Mouse (Mus musculus) monocyte, adult 2 months (primary cell): Measurements from ENCODE around the gene Ergic1.

Source experiments
- DNase-seq, 2 experiments: peaks; one replicate each; pipeline ENCODE4 v3.0.0; 2022; ENCODE audit warnings: low spot score in 2 of 2, low read depth in 1 of 2

Gene Ergic1

GRCm38 (mm10) chr17:26537722-26538471 lies 23.4 kb upstream of the Ergic1 start:
- no peak for DNase-seq

DNA sequence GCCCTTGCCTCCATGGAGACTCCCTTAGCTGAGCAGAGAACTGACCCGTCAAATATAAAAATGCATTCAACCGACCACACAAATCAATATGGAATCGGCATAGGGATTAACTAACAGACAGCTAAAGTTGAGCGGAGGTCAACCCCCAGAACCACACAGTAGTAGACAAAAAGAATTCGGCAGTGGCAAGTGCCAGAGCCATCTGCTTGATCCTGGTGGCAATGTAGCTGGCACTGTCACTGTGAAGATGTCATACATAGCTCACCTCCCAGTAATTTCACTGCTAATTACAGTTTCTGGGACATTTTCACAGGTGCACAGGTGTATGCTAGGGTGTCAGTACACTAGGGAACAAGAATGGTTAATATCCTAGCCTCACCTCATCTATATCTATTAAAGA lies 21.2 kb upstream of the Ergic1 start:
- DNase-seq: no peak

GRCm38 (mm10) chr17:26544319-26544963 lies 16.8 kb upstream of the Ergic1 start:
- no peak for DNase-seq

DNA sequence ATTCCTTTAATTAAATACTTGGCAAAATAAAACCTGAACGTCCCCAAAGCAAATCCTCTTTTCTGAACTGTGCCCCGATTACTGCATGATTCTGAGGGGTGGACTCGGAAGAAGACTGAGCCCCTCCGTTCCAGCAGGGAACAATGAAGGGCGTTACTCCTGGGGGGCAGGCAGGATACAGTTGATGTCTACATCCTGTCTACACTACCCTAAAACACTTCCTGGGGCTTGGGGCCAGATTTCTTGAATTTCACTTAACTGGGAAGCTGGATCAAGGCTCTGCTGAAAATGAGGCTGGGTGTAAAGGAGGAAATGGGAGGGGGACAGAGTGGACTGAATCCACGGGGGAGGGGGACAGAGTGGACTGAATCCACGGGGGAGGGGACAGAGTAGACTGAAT lies 13.5 kb upstream of the Ergic1 start:
- no peak for DNase-seq

DNA sequence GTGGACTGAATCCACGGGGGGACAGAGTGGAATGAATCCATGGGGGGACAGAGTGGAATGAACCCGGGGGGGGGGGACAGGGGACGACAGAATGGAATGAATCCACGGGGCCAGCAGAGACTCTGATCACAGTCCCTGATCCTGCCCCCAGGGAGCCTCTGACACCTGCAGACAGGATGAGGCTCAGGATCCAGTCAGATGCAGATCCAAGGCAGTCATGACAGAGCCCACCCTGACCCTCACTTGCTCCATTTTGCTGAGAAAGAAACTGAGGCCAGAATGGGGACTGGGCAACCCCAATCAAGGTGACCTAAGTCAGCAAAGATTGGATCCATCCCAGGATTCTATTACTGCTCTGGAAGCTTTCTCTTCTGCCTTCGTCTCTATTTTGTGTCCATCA lies 12.7 kb upstream of the Ergic1 start:
- no peak for DNase-seq

- no peak for DNase-seq
Measured at GRCm38 (mm10) chr17:26549148-26549809, 12.0 kb upstream of the Ergic1 start.

GRCm38 (mm10) chr17:26551104-26551503 lies 10.2 kb upstream of the Ergic1 start:
- DNase-seq: no peak

- no peak for DNase-seq
Measured at GRCm38 (mm10) chr17:26553033-26553432, 8.3 kb upstream of the Ergic1 start.

DNA sequence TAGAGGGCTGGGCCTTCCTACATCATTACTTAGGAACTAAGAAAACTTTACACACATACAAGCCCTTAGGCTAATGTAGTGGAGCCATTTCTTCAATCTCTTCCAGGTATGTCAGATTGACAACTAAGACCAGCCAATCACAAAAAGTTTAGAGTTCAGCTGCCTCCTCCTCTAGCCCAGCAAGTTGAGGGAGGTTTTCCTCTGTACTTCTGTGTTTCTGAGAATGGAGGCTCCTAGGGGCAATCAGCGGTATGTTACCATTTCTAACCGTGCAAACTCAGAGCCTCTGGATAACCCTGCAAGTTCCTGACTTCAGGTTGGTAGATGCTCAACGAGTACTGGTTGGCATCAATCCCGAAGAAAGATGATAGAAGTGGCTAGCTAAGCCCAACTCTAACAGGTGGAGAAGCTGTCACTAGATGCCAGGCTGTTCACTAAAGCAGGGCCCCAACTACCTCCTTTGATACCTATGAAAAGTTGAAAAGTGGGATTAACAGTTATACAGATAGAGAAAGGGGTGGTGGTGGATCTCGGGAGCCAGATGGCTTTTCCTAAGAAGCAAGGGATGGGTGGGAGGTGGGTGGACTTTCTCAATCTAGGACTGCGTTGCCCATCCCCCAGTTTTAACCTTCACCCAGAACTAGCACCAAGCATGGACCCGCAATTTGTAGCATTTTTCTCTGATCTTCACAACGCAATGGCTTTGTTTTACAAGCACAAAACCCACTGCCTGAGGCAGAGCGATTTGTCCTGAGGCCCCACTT lies 581 bp upstream of the Ergic1 start:
- DNase-seq: no peak

GRCm38 (mm10) chr17:26561651-26562181 lies 427 bp downstream of the Ergic1 start, which contains the start of gene Dusp1:
Dusp1 (minus strand) TSS chr17:26562128.
- DNase-seq: no peak

- no peak for DNase-seq
Measured at GRCm38 (mm10) chr17:26562292-26562691, 1.0 kb downstream of the Ergic1 start.

DNA sequence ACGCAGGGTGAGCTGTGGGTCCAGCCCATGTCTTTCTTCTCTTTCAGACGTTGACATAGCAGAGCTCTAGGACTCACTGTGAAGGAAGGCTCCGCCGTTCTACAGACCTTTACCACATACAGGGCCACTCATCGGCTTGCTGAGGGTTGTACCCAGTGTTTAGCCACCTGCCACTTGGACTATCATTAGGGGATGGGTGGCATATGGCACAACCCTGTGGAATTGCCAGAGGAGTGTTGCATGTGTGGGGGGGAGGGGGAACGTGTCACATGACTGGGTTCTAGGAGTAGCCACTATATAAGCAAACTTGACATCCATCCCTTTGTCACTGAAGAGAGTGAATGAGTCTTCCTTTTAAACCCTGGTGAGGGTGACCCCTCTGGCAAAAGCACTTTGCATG lies 2.2 kb downstream of the Ergic1 start:
- DNase-seq: no peak

DNA sequence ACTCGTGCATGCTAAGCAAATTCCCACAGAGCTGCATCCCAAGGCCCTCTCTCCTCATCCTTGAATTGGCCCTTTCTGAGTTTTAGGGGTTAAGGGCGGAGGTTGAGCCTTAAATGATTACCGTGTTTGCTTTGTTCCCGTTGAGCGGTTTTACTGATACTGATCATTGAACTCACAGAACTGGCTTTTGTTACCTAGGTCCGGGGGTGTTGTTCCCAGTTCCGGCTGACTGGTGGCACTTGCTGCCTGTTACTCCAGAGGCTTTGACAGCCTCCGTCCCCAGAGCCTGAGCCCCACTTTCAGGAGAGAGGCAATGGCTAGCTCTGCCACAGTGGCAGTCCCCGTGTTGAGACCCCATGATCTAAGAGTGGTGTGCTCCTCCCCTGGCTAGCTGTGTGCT lies 3.1 kb downstream of the Ergic1 start:
- DNase-seq: no peak

DNA sequence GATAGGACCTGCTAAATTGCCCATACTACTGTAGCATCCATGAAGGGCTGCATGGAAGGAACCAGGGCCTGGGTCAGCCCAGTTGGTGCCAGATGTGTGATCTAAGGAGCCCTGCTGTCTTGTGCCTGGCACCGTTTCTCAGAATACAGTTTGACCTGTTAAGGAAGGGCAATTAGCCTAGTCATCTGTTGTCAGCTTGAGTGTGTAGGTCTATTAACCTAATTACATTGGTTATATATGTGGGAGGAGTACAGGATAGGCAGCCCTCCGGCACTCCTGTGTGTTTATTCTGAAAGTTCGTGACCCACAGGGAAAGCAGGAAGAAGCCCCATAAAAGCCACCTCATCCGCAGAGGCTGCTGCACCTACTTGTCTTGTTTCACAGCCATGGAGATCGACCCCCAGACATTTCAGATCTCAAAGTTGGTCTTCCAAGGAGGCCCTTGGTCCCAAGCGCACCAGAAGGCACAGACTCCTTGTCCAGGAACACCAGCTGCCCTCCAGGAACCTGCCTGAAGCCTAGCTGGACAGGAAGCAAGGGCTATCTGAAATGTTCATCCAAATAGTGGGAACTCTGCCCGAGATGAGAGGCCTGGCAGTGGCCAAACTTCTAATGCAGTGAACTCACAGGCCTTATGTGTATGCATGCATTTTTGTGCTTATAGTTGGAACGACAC lies 6.0 kb downstream of the Ergic1 start:
- DNase-seq: no peak

DNA sequence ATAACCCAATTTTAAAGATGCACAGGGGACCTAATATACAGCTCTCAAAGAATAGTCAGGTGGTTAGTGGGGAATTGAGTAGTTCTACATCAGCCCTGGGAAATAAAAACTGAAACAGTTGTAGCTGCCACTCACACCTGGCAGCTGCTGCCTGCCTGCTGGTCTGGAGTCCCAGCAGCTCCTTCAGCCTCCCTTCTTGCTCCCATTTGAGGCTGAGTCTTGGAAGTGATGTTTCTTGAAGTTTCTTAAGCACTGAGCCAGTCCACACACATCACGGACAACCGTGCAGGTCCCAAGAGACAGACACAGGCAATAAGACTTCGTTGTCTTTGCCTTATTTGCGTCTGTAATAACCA lies 6.5 kb downstream of the Ergic1 start:
- DNase-seq: no peak

GRCm38 (mm10) chr17:26569594-26570350 lies 8.5 kb downstream of the Ergic1 start:
- DNase-seq: no peak

DNA sequence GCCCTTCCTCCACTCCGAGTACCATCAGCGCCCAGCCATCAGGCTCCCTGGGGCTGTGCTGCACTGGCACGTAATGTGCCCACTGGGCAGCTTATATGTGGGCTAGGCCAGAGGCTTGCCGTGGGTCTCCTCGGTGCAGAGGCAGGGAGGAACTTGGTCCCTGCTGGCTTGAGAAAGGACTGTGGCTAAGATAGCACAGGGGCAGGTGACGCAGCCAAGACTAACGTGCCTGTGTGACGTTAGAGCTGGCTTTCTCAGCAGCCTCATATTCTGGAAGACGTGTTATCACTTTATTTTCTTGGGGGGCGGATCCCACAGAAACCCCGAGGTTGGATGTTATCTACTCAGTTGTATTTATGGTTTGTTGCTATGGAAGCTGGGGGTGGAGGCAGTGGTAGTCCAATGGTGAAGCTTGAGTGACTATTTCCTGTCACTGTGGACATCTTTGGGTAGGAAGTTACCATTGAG lies 9.4 kb downstream of the Ergic1 start:
- DNase-seq: no peak

GRCm38 (mm10) chr17:26571377-26571776 lies 10.1 kb downstream of the Ergic1 start:
- DNase-seq: peak in 1 of 2 experiments; percentile 30

- DNase-seq: no peak
Measured at GRCm38 (mm10) chr17:26572265-26572664, 11.0 kb downstream of the Ergic1 start.

- no peak for DNase-seq
Measured at GRCm38 (mm10) chr17:26574118-26574517, 12.8 kb downstream of the Ergic1 start.
